Mouse (Mus musculus): Measurements from ENCODE around the gene Arhgap18. TPM values are rescaled to one million over a fixed set of nuclear protein-coding genes. Genes with fewer than 3 reads are reported as not detected.

Arhgap18 gene
- total and polyA plus RNA-seq, 2 experiments from 2014 or later = 5.3 to 8.3 TPM

GRCm38 (mm10) chr10:26827315-26827714 is 74.1 kb downstream of the Arhgap18 start:
- no peak overlapping the region; the same call in 1 of the 2 replicates for H3K27ac ChIP-seq
- DNase-seq (ENCODE audit: low spot score) (no peak), ATAC-seq (no peak)
- peaks cover 7% of the 10 kb centered on the region for H3K4me1 ChIP-seq (ENCODE audit: insufficient read depth, low read length)
- TF ChIP-seq CTCF (IDR thresholded peaks at IDR 0.05; ENCODE audit: low read depth) = no peak
- no peaks in the 10 kb centered on the region for H3K27me3 ChIP-seq (ENCODE audit: insufficient read depth, low read length)
- H3K9me3 ChIP-seq (ENCODE audit: low read length) = no peaks in the 10 kb centered on the region
- no peak overlapping the region for H3K4me2 ChIP-seq (ENCODE audit: low read depth, low read length)
- H3K9ac ChIP-seq (replicated peaks; ENCODE audit: low read length) = no peak overlapping the region
- H3K4me3 ChIP-seq (ENCODE audit: low read length) = no peak overlapping the region
- 28% methylated on average over 5 of the region's 5 CpGs for WGBS
- no peaks in the 10 kb centered on the region for H3K36me3 ChIP-seq (ENCODE audit: insufficient read depth, low read length)

DNA sequence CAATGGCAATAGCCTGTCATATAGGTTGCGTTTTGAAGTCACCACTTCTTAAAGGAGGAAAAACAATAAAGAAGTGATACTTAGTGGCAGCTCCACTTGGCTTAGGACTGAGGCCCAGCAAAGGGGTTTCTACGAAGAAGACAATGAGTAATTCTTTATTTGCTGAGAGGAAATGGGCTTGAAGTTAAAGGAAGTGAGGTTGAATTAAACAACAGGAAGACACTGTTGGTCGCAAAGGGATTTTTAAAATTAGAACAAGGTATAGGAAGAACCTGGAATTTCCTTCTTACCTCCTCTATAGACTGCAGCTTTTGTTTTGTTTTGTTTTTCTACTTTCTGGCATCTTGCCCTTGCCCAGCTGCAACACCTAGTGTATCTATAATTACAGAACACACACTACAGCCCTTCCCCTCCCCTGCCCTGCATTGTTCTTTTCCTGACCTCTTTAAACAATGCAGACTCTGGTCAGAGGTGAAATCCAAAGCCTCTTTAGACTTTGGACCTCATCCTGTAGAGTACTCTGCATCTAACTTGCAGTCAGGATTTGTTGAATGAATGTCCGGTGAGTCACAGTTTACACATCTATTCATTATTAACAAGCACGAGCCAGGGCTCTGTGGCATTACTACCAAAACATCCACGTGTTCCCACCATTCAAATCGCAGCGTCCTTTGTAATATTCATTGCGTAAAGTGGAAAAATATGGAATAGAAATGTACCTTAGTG is 75.4 kb downstream of the Arhgap18 start:
- Histone ChIP-seq H3K9me3 (ENCODE audit: low read length) (no peaks in the 10 kb centered on the region), H3K27ac (no peak overlapping the region), H3K9ac (replicated peaks; ENCODE audit: low read length) (no peak overlapping the region), H3K4me2 (ENCODE audit: low read depth, low read length) (no peak overlapping the region), H3K4me1 (ENCODE audit: insufficient read depth, low read length) (peaks cover 7% of the 10 kb centered on the region), H3K36me3 (ENCODE audit: insufficient read depth, low read length) (no peaks in the 10 kb centered on the region), H3K4me3 (ENCODE audit: low read length) (no peak overlapping the region), H3K27me3 (ENCODE audit: insufficient read depth, low read length) (no peaks in the 10 kb centered on the region)
- 70% methylated on average over 9 of the region's 9 CpGs for WGBS
- DNase-seq (ENCODE audit: low spot score) (no peak), ATAC-seq (no peak)
- no peak for TF ChIP-seq CTCF (IDR thresholded peaks at IDR 0.05; ENCODE audit: low read depth)

DNA sequence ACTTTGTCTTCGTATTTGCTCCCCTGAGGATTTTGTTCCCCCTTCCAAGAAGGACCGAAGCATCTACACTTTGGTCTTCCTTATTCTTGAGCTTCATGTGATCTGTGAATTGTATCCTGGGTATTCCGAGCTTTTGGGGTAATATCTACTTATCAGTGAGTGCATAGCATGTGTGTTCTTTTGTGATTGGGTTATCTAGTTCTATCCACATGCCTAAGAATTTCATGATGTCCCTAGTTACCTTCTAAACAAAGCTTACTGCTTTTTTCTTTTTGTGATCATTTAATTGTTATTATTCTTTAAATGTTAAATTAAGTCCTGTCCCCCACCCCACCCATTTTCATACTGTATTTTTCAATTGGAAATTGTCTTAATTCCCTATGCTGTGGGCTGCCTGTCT is 78.8 kb downstream of the Arhgap18 start:
- no peak for TF ChIP-seq CTCF (IDR thresholded peaks at IDR 0.05; ENCODE audit: low read depth)
- 95% methylated on average over 3 of the region's 3 CpGs for WGBS
- H3K27me3 ChIP-seq (ENCODE audit: insufficient read depth, low read length) = no peaks in the 10 kb centered on the region
- DNase-seq (ENCODE audit: low spot score) = no peak
- H3K4me2 ChIP-seq (ENCODE audit: low read depth, low read length) = no peak overlapping the region
- no peak overlapping the region for H3K9ac ChIP-seq (replicated peaks; ENCODE audit: low read length)
- 0 out of 2 replicates have a peak, but pooled peaks cover 2% of the 10 kb centered on the region for H3K4me1 ChIP-seq (ENCODE audit: insufficient read depth, low read length)
- no peak overlapping the region for H3K27ac ChIP-seq
- ATAC-seq = no peak
- H3K4me3 ChIP-seq (ENCODE audit: low read length) = no peak overlapping the region
- H3K9me3 ChIP-seq (ENCODE audit: low read length) = no peaks in the 10 kb centered on the region
- H3K36me3 ChIP-seq (ENCODE audit: insufficient read depth, low read length) = no peaks in the 10 kb centered on the region

- no peaks in the 10 kb centered on the region for H3K4me1 ChIP-seq (ENCODE audit: insufficient read depth, low read length)
- ATAC-seq (no peak), DNase-seq (ENCODE audit: low spot score) (no peak)
- no peak overlapping the region for H3K4me3 ChIP-seq (ENCODE audit: low read length)
- no peak overlapping the region for H3K27ac ChIP-seq
- H3K4me2 ChIP-seq (ENCODE audit: low read depth, low read length) = no peak overlapping the region
- WGBS = 96% methylated on average over 3 of the region's 3 CpGs
- H3K36me3 ChIP-seq (ENCODE audit: insufficient read depth, low read length) = no peaks in the 10 kb centered on the region
- no peaks in the 10 kb centered on the region for H3K27me3 ChIP-seq (ENCODE audit: insufficient read depth, low read length)
- H3K9ac ChIP-seq (replicated peaks; ENCODE audit: low read length) = no peak overlapping the region
- no peak for TF ChIP-seq CTCF (IDR thresholded peaks at IDR 0.05; ENCODE audit: low read depth)
- H3K9me3 ChIP-seq (ENCODE audit: low read length) = no peaks in the 10 kb centered on the region
These were observed 79.5 kb downstream of the Arhgap18 start for GRCm38 (mm10) chr10:26832669-26833249.

GRCm38 (mm10) chr10:26833393-26833792 is 80.2 kb downstream of the Arhgap18 start:
- Histone ChIP-seq H3K9me3 (ENCODE audit: low read length) (no peaks in the 10 kb centered on the region), H3K36me3 (ENCODE audit: insufficient read depth, low read length) (no peaks in the 10 kb centered on the region), H3K27me3 (ENCODE audit: insufficient read depth, low read length) (no peaks in the 10 kb centered on the region), H3K4me3 (ENCODE audit: low read length) (no peak overlapping the region), H3K27ac (no peak overlapping the region), H3K4me2 (ENCODE audit: low read depth, low read length) (no peak overlapping the region), H3K4me1 (ENCODE audit: insufficient read depth, low read length) (no peaks in the 10 kb centered on the region), H3K9ac (replicated peaks; ENCODE audit: low read length) (no peak overlapping the region)
- ATAC-seq = no peak
- no peak for TF ChIP-seq CTCF (IDR thresholded peaks at IDR 0.05; ENCODE audit: low read depth)
- no peak for DNase-seq (ENCODE audit: low spot score)
- WGBS = 89% methylated on average over 3 of the region's 3 CpGs

DNA sequence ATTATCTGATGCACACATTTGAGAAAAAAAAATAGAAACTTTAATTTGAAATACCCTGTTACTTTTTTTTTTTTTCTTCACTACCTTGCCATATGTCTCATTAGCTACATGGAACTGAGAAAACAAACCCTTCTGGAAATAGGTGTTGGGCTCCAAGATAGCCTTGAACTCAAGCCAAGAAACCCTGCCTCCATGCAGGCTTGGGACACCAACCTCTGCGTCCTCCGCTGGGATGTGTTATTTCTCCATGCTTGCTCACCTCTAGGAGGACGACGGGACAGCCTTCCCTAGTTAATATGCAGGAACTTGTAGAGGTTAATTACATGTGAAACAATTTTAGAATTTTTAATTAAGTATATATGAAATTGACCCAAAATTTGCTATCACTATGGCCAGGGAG is 96.1 kb downstream of the Arhgap18 start:
- H3K4me3 ChIP-seq (ENCODE audit: low read length) = no peak overlapping the region
- DNase-seq (ENCODE audit: low spot score) (no peak), ATAC-seq (no peak)
- H3K4me2 ChIP-seq (ENCODE audit: low read depth, low read length) = no peak overlapping the region
- H3K36me3 ChIP-seq (ENCODE audit: insufficient read depth, low read length) = no peaks in the 10 kb centered on the region
- WGBS = 61% methylated on average over 4 of the region's 4 CpGs
- H3K27ac ChIP-seq = no peak overlapping the region
- no peaks in the 10 kb centered on the region for H3K27me3 ChIP-seq (ENCODE audit: insufficient read depth, low read length)
- no peak for TF ChIP-seq CTCF (IDR thresholded peaks at IDR 0.05; ENCODE audit: low read depth)
- H3K9me3 ChIP-seq (ENCODE audit: low read length) = no peaks in the 10 kb centered on the region
- no peak overlapping the region for H3K9ac ChIP-seq (replicated peaks; ENCODE audit: low read length)
- H3K4me1 ChIP-seq (ENCODE audit: insufficient read depth, low read length) = no peaks in the 10 kb centered on the region

GRCm38 (mm10) chr10:26849854-26850253 is 96.6 kb downstream of the Arhgap18 start:
- no peak overlapping the region for H3K27ac ChIP-seq
- 79% methylated on average over 6 of the region's 6 CpGs for WGBS
- no peak for TF ChIP-seq CTCF (IDR thresholded peaks at IDR 0.05; ENCODE audit: low read depth)

More at GRCm38 (mm10) chr10:26849854-26850253, 96.6 kb downstream of the Arhgap18 start:
- H3K4me2 ChIP-seq (ENCODE audit: low read depth, low read length) = no peak overlapping the region
- H3K4me3 ChIP-seq (ENCODE audit: low read length) = no peak overlapping the region
- no peaks in the 10 kb centered on the region for H3K4me1 ChIP-seq (ENCODE audit: insufficient read depth, low read length)
- no peaks in the 10 kb centered on the region for H3K9me3 ChIP-seq (ENCODE audit: low read length)
- no peak for DNase-seq (ENCODE audit: low spot score)
- H3K9ac ChIP-seq (replicated peaks; ENCODE audit: low read length) = no peak overlapping the region
- no peak for ATAC-seq
- no peaks in the 10 kb centered on the region for H3K27me3 ChIP-seq (ENCODE audit: insufficient read depth, low read length)
- H3K36me3 ChIP-seq (ENCODE audit: insufficient read depth, low read length) = no peaks in the 10 kb centered on the region

All from hindbrain, postnatal 0 days (tissue).